Mouse (Mus musculus) kidney, postnatal 14 days (tissue): ENCODE data around the gene Smco1.
"Not testable (repeated sequence)": the region's sequence is repeated elsewhere in the genome, so short reads cannot be mapped to it uniquely, and the experiment has no call there.

Experiments
- DNase-seq: peaks from one replicate; pipeline ENCODE4 v3.0.0; 2022; ENCODE audit warnings: mixed read lengths

Smco1 gene

GRCm38 (mm10) chr16:32271291-32271690 lies at the start of gene Smco1:
Smco1 (plus strand) TSS chr16:32271468.
- no peak for DNase-seq

DNA sequence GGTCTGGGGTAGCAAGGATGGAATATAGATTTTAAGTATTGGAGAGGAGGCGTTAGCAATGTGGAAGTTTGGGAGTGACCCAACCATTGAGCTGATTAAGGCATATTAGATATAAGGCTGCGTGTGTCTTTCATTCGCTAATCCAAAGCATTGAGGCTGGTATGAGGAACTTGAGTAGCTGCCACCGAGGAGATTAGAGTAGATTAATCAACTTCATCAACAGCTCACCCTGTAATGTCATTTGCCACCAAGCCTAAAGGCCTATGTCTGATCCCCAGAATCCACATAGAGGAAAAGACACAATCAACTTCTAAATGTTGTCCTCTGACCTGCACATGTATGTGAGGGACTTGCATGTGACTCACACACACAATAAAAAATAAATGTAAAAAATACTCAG lies 49.5 kb upstream of the Smco1 start:
- DNase-seq = no peak

DNA sequence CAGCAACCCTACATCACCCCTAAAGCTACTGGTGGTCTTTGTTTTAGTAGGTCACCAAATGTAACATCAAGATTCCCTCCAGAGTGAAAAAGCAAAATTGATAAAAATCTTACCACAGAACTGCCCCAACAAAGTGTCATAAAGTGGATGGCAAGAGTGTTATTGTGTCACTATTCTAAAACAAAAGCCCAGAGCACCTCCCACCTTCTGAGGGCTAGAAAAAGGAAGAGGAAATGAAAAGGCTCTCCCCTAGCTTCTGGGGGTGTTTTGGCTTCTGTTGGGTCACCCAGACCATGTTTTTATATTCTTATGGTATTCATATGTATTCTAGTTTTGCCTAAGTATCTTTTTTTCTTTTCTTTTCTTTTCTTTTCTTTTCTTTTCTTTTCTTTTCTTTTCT lies 48.9 kb upstream of the Smco1 start:
- DNase-seq = no peak

DNA sequence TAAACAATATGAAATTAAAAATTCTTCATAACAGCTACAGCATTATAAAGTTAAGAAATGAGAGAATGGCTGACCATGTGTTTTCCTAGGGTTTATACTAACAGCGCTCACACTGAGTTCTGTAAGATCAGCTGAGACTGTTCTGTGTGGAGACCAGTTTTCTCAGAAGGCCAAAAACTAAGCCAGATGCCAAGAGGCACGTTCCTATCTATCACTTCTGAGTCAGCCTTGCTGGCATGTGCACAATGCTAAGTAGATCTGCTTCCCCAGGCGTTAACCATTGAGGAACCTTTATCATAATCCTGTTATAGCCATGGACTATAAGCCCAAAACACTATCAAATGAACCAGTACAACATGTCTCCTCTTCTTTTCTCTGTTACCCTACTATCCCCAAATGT lies 39.2 kb upstream of the Smco1 start:
- DNase-seq = not testable (repeated sequence)

DNA sequence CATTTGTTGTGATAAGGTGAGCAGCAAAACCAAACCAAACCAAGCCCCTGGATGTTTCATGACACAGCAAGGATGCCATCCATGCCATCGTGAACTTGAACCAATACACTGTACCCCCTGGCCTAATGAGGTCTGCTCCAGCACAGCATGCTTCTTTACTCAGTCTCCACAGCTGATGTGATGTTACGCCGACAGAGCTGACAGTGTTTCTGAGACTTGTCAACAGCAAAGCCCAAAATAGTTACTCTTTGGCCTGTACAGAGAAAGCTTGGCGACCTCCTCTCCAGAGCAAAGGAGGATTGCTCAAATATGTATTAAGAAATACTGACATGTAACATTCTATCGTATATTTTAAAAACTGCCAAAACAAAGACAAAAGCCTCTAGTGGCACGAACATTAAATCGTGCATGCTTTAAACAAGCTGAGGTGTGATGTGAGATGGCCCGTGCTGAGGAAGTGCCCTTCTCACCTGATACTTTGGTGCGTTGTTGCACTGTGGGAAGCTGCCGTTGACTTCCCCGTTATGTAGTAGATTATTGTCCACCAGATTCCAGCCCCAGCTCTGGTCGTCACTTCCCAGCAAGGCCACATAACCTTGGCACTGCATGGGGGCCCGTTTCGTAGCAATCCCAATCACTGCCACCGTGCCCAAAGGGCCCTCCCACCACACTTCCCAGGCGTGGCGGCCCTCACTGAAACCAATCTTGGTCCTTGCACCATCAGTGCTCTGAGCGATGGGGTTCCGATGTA lies 33.2 kb upstream of the Smco1 start:
- no peak for DNase-seq

DNA sequence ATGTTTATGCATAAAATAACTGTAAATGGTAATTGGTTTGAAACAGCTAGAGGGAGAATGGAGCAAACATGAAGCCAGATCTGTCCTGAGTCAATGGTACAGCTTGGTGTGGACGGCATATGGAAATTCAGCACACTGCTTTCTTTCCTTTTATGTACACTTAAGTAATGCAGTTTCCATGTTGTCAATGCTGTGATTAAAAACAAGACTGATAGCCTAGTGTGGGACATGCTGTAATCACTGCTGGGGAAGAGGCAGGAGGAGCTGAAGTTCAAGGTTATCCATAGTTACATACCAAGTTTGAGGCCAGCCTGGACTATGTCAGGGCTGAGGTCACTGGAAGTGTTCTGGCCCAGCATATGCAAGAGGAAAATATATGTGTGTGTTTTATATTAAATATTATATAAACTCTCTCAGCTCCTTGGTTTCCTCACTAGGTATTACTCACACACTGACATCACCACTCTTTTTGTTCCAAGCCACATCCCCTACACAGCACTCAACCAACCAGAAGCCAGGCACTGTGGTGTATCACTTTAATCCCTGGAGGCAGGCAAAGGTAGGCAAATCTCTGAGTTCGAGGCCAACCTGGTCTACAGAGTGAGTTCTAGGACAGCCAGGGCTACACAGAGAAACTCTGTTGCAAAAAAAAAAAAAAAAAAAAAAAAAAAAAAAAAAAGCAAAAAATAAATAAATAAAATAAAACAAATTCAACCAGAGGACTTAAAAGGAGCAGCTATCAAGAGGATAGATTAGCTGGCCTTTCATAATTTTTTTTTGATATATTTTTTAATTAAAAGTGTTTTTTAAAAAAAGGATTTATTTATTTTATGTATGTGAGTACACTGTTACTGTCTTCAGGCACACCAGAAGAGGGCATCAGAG lies 31.6 kb upstream of the Smco1 start:
- DNase-seq = no peak

DNA sequence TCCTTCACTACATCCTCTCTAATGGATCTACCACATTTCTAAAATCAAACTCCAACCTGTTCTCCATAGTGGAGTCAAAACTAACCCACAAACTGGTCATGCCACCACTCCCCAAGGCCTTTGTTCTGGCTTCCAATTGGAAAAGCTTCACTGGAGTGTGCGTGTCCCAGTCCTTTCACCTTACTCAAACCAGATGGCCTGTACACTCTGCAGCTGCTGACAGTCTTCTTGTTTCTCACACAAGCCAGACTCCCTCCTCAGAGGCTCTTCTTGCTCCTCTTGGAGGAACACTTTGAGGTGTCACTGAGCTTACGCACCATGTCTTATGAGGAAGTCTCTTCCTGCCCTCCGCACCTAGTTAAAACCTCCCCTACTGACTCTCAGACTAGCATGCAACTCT lies 27.4 kb upstream of the Smco1 start:
- no peak for DNase-seq

DNA sequence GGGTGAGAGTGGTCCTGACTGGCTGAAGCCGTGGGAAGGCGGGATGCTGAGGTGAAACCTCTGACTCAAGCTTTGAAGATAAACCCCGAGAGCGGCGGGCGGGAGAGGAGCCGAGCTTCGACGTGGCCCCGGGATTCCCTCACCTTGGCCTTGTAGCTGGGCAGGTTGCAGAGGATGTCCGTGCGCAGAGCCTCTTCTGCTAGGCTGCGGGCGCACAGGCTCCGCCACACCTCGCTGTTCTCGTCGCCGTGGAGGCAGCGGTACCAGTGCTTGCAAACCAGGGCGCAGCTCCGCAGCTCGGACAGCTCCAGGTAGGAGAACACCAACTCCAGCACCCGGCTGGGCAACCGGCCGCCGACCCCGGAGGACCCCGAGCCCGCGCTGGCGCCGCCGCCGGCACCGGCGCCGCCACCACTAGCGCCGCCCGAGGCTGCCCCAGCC lies 24.9 kb upstream of the Smco1 start:
- peak; percentile 66 for DNase-seq

GRCm38 (mm10) chr16:32246952-32247370 lies 24.3 kb upstream of the Smco1 start, which contains the start of the genes Fbxo45 and Wdr53:
Fbxo45 (minus strand) TSS chr16:32247158.
Wdr53 (plus strand) TSS chr16:32247227.
- DNase-seq = peak; percentile 99

DNA sequence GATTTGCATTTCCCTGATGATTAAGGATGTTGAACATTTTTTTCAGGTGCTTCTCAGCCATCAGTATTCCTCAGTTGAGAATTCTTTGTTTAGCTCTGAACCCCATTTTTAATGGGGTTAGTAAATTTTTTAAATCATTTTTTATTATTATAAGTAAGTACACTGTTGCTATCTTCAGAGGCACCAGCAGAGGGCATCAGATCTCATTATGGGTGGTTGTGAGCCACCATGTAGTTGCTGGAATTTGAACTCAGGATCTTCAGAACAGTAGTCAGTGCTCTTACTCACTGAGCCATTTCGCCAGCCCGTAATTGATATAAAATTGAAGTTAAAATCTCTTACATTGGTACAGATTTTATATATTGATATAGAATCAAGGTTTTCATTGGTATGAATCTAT lies 7.0 kb upstream of the Smco1 start:
- DNase-seq = not testable (repeated sequence)

DNA sequence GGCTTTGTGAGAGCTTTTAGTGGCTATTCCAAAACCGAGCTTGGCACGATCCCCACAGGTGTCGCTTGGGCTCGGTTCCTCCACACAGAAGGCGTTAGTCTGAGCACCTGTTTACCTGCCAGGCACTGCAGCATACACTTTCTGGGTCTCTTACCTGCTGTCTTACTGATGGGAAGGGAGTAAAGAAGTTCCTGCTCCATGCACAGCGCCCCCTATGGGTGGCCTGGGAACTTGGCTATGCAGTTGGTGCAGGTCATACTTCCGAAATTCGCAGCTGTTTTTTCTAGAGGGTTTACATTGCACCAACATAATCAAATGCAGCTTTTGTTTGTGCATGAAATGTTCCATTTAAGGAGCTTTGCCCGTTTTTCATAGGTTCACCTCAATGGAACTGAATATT lies 2.1 kb downstream of the Smco1 start:
- DNase-seq = no peak

GRCm38 (mm10) chr16:32275041-32275440 lies 3.8 kb downstream of the Smco1 start:
- DNase-seq = no peak

- DNase-seq = no peak
These were observed 4.6 kb downstream of the Smco1 start for GRCm38 (mm10) chr16:32275830-32276229.

DNA sequence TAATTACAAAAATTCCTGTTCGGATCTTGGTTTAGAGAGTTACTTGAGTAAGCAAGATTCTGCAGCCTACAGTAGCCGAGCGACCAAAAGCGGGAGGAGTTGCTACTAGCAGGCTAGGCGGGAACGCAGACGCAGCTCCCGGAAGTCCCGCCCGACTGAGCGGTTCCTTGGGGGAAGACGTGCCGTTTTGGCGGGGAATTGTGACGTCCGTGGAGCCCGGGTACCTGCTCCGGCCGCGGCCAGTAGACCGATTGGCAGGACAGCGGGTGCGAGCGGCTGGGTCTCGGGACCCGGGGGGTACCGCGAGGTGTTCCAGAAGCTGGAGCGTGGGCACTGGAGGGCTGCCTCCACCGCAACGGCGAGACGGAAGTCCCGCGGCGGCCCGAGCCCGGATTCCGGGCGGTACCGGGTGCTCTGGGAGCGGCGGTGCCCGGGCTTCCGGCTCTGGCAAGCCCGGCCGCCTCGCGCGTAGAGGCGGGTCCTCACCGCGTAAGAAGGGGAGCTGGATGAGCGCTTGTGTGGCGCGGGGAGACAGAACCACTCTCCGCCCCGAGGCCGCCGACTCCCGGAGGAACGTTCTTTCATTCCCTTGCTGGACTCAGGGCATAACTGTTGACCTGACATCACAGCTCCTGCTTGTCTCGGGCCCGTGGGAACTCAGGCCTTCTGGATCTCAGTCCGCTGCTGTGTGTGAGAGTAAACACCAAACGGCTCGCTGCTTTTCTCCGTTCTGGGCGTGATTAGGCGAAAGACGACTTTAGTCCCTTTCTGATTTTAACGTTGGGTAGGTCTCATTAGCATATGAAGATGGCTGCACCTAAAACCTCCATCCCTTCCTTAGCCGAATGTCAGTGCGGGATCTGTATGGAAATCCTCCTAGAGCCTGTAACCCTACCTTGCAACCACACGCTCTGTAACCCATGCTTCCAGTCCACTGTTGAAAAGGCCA lies 6.3 kb downstream of the Smco1 start, which contains the start of gene Rnf168:
Rnf168 (plus strand) TSS at position 152 of the 949 bp plus-strand sequence.
- peak; percentile 93 for DNase-seq

DNA sequence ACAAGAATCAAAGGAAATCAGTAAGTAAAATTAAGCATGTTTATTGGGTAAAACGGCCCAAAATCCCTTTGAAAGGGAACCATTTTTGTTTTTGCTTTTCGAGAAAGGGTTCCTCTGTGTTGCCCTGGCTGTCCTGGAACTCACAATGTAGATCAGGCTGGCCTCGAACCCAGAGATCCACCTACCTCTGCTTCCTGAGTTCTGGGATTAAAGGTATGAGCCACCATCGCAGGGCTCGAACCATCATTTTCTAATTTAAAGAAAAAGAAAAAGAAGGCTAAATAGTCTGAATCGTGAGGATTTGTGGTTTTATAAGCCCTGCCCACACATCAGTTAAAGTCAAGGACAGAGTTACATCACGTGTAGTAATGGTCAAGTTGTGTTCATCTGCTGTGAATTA lies 7.1 kb downstream of the Smco1 start:
- no peak for DNase-seq

- DNase-seq = no peak
These were observed 8.9 kb downstream of the Smco1 start for GRCm38 (mm10) chr16:32280211-32280610.

- DNase-seq = no peak
These were observed 11.3 kb downstream of the Smco1 start for GRCm38 (mm10) chr16:32282608-32283007.

DNA sequence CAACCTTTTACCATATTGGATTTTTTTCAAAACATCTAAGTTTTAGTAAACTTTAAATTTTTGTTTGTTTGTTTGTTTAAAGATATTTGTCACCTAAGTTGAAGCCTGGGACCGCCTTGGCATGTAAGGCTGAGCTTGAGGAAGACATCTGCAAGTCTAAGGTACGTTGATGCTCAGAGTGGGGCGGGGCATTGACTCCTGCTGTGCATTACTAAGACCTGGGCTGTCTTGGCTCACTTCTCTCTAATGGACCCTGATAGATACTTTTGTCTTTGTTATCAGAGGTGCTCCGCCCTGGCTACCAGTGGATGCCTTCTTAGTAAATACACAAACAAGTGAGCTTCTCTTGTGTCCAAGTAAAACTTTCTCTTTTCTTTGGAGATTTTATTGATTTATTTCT lies 20.6 kb downstream of the Smco1 start:
- no peak for DNase-seq

DNA sequence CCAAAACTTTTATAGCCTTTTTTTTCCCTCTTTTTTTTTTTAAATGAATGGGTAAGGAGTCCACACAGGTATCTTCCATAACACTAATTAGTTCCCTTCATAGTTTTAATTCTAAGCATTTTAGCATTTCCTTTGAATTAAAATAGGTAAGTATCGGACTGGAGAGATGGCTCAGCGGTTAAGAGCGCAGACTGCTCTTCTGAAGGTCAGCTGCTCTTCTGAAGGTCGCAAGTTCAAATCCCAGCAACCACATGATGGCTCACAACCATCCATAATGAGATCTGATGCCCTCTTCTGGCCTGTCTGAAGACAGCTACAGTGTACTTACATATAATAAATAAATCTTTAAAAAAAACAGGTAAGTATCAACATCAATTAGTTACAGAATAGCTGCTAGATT lies 28.3 kb downstream of the Smco1 start:
- not testable (repeated sequence) for DNase-seq

DNA sequence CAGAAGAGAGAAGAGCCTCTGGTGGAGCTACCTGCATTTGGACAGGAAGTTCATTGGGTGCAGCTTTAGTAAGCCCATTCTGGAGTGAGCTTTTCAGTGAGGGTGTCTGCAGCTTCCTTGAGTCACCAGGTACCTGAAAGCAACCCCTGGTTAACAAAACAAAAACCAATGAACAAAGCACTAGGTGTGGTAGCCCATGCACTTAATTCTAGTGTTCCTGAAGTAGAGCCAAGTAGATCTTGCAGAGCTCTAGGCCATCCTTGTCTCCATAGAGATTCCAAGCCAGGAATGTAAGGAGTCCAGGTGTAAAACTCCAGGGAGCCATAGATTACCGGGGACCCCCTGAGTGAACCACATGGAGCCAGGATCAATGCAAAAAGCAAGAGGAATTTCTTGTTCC lies 31.8 kb downstream of the Smco1 start:
- no peak for DNase-seq

DNA sequence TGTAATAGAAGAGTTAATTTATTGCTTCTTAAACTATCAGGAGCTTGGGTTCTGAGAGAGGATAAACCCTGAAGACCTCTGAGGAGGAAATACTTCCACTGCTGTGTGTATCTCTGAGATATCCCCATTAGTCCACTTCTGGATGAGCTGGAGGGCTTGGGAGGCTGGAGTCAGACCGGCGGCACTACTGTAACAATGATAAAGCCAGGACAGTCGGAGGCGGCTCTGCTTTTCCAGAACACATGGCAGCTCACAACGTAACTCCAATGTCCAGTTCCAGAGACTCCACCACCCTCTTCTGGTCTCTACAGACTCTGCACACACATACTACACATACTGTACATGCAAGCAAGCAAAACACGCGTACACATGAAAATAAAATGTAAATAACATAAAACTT lies 32.6 kb downstream of the Smco1 start:
- DNase-seq = no peak

- DNase-seq = no peak
These were observed 40.7 kb downstream of the Smco1 start for GRCm38 (mm10) chr16:32311970-32312369.

GRCm38 (mm10) chr16:32312386-32312785 lies 41.1 kb downstream of the Smco1 start:
- peak; percentile 37 for DNase-seq
